Mouse (Mus musculus) spleen, adult 2 months (tissue): ENCODE data around the gene Gm45713. TPM values are rescaled to one million over a fixed set of nuclear protein-coding genes. Genes with fewer than 3 reads are reported as not detected.

Experiments
- DNase-seq, 2 experiments: peaks; one replicate each; pipeline versions ENCODE4 v3.0.0 to v3.0.0-alpha.2; 2012 to 2021; ENCODE audit warnings: low spot score in 2 of 2, low read depth in 1 of 2
- H3K27ac ChIP-seq: fragments of 200-500 bp; 2 replicates; pipeline ENCODE4 v1.5.1; 2012; ENCODE audit warnings: low read length, inconsistent platforms; ENCODE audit not compliant: insufficient read depth
- H3K27me3 ChIP-seq: fragments of 200-500 bp; 2 replicates; pipeline ENCODE4 v1.6.1; 2012; ENCODE audit warnings: mild to moderate bottlenecking, moderate library complexity, low read length, inconsistent platforms; ENCODE audit not compliant: control insufficient read depth, insufficient read depth
- H3K36me3 ChIP-seq: fragments of 200-500 bp; 2 replicates; pipeline ENCODE4 v1.6.1; 2012; ENCODE audit warnings: mild to moderate bottlenecking, low read length, inconsistent platforms; ENCODE audit not compliant: control insufficient read depth, insufficient read depth
- H3K4me1 ChIP-seq: fragments of 200-500 bp; 2 replicates; pipeline ENCODE4 v1.6.1; 2011; ENCODE audit warnings: inconsistent platforms; ENCODE audit not compliant: control insufficient read depth, insufficient read depth, insufficient read length
- H3K4me3 ChIP-seq: fragments of 200-500 bp; 2 replicates; pipeline ENCODE4 v1.5.1; 2011; ENCODE audit warnings: mild to moderate bottlenecking, inconsistent platforms; ENCODE audit not compliant: insufficient read depth, insufficient read length; ENCODE audit errors: extremely low read depth
- CTCF ChIP-seq: fragments of 200-500 bp; IDR thresholded peaks from 2 replicates; pipeline ENCODE4 v1.5.1; 2011; ENCODE audit warnings: mild to moderate bottlenecking, inconsistent platforms; ENCODE audit not compliant: insufficient read depth, insufficient read length, insufficient replicate concordance; ENCODE audit errors: extremely low read depth
- POLR2A ChIP-seq: fragments of 200-500 bp; IDR thresholded peaks from 2 replicates; pipeline ENCODE4 v1.6.1; 2011; ENCODE audit warnings: low read depth, low read length, inconsistent platforms
- WGBS: fragments of 180-500 bp; shearing (Covaris S2); methylation state at CpG from one replicate; pipeline ENCODE4 v1.1.7; 2018; 5-methylcytosine and 5-hydroxymethylcytosine counted together
- polyA plus RNA-seq: library from polyadenylated mRNA; depleted of rRNA; stranded (reverse); fragments of >200 nt; gene quantifications from 2 replicates; pipeline ENCODE4 v1.2.3, GENCODE M21; 2012

Gm45713 gene
- polyA plus RNA-seq, 1 experiment, result 0.70 TPM

DNA sequence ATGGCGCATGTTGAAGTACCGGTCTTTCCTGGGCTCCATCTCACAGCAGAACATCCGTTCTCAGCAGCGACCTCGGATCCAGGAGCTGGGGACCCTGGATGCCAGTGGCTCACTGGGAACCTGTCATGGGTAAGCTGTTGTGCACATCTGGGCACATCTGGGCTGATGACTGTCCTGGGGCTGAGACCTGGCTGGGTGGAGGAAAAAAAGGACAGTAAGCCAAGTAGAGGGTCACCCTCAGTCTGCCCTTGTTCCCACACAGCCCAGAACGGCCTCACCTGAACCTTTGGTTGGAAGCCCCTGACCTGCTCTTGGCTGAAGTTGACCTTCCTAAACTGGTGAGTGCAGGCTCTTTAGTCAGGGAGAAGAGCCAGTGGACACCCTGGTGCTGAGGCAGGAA, 23.0 kb upstream of the Gm45713 start:
- Histone ChIP-seq H3K36me3 (peaks cover 6% of the 10 kb centered on the region), H3K27me3 (peaks cover 5% of the 10 kb centered on the region), H3K27ac (no peak overlapping the region), H3K4me3 (no peak overlapping the region), H3K4me1 (peaks cover 3% of the 10 kb centered on the region)
- 97% methylated on average over 6 of the region's 6 CpGs for whole genome bisulfite sequencing
- TF ChIP-seq POLR2A (no peak), CTCF (no peak)
- DNase-seq, result no peak

DNA sequence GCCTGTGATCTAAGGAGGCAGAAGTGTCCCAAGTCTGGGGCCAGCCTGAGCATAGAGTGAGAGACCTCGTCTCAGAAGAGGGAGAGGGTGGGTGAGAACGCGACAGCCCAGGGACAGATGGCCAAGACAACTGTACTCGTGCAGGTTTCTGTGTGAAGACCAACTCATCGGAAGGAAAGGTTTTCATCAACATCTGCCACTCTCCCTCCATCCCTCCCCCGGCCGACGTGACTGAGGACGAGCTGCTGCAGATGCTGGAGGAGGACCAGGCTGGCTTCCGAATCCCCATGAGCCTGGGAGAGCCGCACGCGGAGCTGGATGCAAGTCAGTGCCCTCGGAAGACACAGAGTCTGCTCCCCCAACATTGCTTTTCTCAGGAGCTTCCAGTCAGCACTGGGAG, 21.4 kb upstream of the Gm45713 start:
- Histone ChIP-seq H3K4me1 (no peaks in the 10 kb centered on the region; the same call in 1 of the 2 replicates), H3K4me3 (no peak overlapping the region), H3K27ac (no peak overlapping the region), H3K27me3 (no peaks in the 10 kb centered on the region), H3K36me3 (peaks cover 6% of the 10 kb centered on the region)
- DNase-seq, result no peak
- WGBS, result 92% methylated on average over 14 of the region's 14 CpGs
- TF ChIP-seq CTCF (no peak), POLR2A (no peak)

DNA sequence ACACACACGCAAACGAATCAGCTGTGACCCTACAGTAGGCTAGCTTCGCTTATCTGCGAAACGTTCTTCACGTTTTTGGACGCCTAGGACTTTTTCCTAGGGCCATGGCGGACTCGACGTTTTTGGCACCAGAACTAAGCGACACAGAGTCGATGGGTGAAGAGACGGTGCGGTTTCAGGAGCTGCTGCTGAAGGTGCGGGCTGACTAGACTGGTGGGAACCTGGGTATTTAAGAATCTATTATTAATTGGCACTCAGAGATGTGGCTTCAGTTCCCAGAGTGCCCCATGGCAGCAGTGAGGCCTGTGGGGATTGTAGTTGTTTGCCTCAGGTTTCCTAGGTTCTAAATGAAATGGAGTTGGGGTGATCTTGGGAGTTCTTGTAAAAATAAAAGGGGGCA, 20.2 kb upstream of the Gm45713 start:
- H3K36me3 ChIP-seq, result peaks cover 6% of the 10 kb centered on the region
- H3K27me3 ChIP-seq, result no peaks in the 10 kb centered on the region
- H3K4me3 ChIP-seq, result no peak overlapping the region
- no peaks in the 10 kb centered on the region; the same call in 1 of the 2 replicates for H3K4me1 ChIP-seq
- no peak for TF ChIP-seq CTCF
- TF ChIP-seq POLR2A, result no peak
- H3K27ac ChIP-seq, result no peak overlapping the region
- 95% methylated on average over 15 of the region's 15 CpGs for WGBS
- no peak for DNase-seq

DNA sequence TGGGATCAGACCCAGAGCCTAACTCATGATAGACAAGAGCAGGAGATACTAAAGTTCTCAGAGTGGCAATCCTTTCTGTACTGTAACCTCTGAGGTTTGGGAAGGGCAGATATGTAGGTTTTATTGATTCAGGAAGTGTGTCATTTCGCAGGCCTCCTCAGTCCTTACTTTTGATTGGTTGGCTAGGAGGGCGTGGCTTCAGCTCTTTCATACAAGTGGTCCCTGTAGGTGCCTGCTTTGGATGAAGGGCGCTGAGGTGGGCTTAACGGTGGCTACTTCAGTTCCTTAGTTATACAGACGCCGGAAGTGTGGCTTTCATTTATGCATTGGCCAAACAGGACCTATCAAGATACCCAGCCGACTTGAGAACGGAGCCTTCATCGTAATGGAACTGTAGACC, 19.6 kb upstream of the Gm45713 start:
- H3K4me1 ChIP-seq, result no peaks in the 10 kb centered on the region; the same call in 1 of the 2 replicates
- no peak for DNase-seq
- H3K4me3 ChIP-seq, result no peak overlapping the region
- H3K27me3 ChIP-seq, result no peaks in the 10 kb centered on the region
- peaks cover 6% of the 10 kb centered on the region for H3K36me3 ChIP-seq
- no peak overlapping the region for H3K27ac ChIP-seq
- TF ChIP-seq POLR2A (no peak), CTCF (no peak)
- 95% methylated on average over 9 of the region's 9 CpGs for WGBS

DNA sequence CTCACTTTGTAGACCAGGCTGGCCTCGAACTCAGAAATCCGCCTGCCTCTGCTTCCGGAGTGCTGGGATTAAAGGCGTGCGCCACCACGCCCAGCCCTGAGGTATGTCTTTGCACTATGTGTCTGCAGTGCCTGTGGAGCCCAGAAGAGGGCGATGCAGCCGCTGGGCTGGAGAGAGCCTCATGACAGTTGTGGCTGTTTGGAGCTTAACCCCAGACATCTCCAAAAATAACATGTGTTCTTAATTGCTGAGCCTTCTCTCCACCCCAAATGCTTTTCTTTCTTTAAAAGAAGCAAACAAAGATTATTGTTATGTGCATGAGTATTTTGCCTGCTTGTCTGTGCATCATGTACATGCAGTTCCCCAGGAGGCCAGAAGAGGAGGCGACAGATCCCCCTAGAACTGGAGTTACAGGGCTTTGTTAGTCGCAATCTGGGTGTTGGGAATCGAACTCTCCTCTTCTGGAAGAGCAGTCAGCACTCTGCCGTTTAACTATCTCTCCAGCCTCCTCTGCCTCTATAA, 19.0 kb upstream of the Gm45713 start:
- Histone ChIP-seq H3K27ac (no peak overlapping the region), H3K36me3 (peaks cover 6% of the 10 kb centered on the region), H3K27me3 (no peaks in the 10 kb centered on the region), H3K4me3 (no peak overlapping the region), H3K4me1 (no peaks in the 10 kb centered on the region; the same call in 1 of the 2 replicates)
- peak in 1 of 2 experiments; percentile 22 for DNase-seq
- WGBS, result 78% methylated on average over 12 of the region's 12 CpGs
- no peak for TF ChIP-seq POLR2A
- peak; percentile 7; the same call in 1 of the 2 replicates for TF ChIP-seq CTCF

DNA sequence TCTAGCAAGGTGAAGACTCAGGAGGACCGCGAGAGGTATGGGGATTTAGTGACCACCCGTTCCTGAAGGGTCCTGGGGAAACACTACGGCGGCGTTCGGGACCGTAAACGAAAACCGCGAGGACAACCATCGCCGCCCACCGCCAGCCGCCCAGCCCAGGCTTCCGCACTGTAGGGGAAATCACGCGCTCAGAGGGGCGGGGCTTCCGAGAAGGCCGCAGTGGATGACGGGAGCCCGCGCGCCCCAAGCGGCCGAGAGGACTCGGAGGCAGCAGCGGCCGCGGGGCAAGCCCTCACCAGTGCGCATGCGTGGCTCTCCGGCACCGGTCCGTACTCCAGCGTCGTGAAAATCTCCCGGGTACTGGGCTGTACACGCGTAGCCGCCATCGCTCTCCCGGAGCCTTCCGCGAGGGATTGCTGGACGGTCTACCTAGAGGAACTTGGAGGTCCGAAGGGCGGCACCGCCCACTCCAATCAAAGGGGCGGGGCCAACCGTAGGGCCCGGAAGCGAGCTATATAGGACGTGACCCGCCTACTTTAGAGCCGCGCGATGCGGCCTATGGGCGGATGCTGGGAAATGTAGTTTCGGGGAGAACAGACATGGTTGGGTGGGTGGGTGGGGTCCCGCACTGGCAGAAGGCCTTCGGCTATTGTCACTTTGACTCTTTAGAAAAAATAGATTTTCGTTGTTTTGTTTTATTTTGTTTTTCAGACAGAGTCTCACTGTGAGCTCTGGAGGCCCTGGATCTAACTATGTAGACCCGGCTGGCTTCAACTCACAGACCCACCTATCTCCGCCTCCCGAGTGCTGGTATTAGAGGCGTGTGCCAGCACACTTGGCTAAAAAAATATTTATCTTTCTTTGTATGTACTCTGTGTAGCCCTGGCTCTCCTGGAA, 18.3 kb upstream of the Gm45713 start, which contains the start of the genes Pih1d1 and Aldh16a1:
TSS of gene Pih1d1 (plus strand) at position 208 of the 897 bp plus-strand sequence.
TSS of gene Aldh16a1 (minus strand) at position 489 of the 897 bp plus-strand sequence.
- Histone ChIP-seq H3K36me3 (peaks cover 4% of the 10 kb centered on the region), H3K4me3 (peak within 1 kb of the TSS; percentile 92), H3K27ac (peak within 1 kb of the TSS; percentile 97), H3K4me1 (no peaks in the 10 kb centered on the region; the same call in 1 of the 2 replicates), H3K27me3 (no peaks in the 10 kb centered on the region)
- TF ChIP-seq CTCF, result peak; percentile 55; the same call in 1 of the 2 replicates
- peak; percentile 97 for TF ChIP-seq POLR2A
- 2% methylated on average over 69 of the region's 69 CpGs for WGBS
- DNase-seq, result peak; percentile 93 to 96
